Mouse (Mus musculus) liver, adult 2 months (tissue): ENCODE measurements around the gene Zfp865. TPM values are rescaled to one million over a fixed set of nuclear protein-coding genes. Genes with fewer than 3 reads are reported as not detected.

Experiments used
- DNase-seq: peaks from one replicate; pipeline ENCODE4 v3.0.0-alpha.2; 2011; ENCODE audit warnings: low read depth, low spot score; ENCODE audit errors: extremely low read depth
- H3K27ac ChIP-seq: fragments of 200-500 bp; replicated peaks from 2 replicates; pipeline ENCODE4 v1.5.1; 2012; ENCODE audit warnings: low read depth, mild to moderate bottlenecking, control low read depth, inconsistent platforms, low read length; ENCODE audit not compliant: insufficient read depth
- H3K27me3 ChIP-seq: fragments of 200-500 bp; 2 replicates; pipeline ENCODE4 v1.6.1; 2012; ENCODE audit warnings: mild to moderate bottlenecking, moderate library complexity, low read length, inconsistent platforms; ENCODE audit not compliant: control insufficient read depth, insufficient read depth
- H3K36me3 ChIP-seq: fragments of 200-500 bp; 2 replicates; pipeline ENCODE4 v1.6.1; 2012; ENCODE audit warnings: low read length, inconsistent platforms; ENCODE audit not compliant: control insufficient read depth, insufficient read depth
- H3K4me1 ChIP-seq: fragments of 200-500 bp; 2 replicates; pipeline ENCODE4 v1.6.1; 2011; ENCODE audit warnings: low read length; ENCODE audit not compliant: control insufficient read depth, insufficient read depth
- H3K4me3 ChIP-seq: fragments of 200-500 bp; 2 replicates; pipeline ENCODE4 v1.5.1; 2011; ENCODE audit warnings: low read depth, mild to moderate bottlenecking, control low read depth, low read length, moderate library complexity; ENCODE audit not compliant: insufficient read depth
- H3K79me2 ChIP-seq: fragments of 200-500 bp; 2 replicates; pipeline ENCODE4 v1.6.1; 2012; ENCODE audit warnings: inconsistent platforms, mild to moderate bottlenecking, low read length, moderate library complexity; ENCODE audit not compliant: control insufficient read depth, insufficient read depth
- H3K9ac ChIP-seq: fragments of 200-500 bp; 2 replicates; pipeline ENCODE4 v1.6.1; 2012; ENCODE audit warnings: low read depth, mild to moderate bottlenecking, control low read depth, inconsistent platforms, low read length
- CTCF ChIP-seq: fragments of 200-500 bp; IDR thresholded peaks from 2 replicates; pipeline ENCODE4 v1.5.1; 2011; ENCODE audit warnings: low read depth, low read length, control low read depth
- POLR2A ChIP-seq: fragments of 200-500 bp; IDR thresholded peaks from 2 replicates; pipeline ENCODE4 v1.6.1; 2011; ENCODE audit warnings: low read length, control low read depth; ENCODE audit not compliant: insufficient read depth; ENCODE audit errors: extremely low read depth
- WGBS: fragments of 180-500 bp; shearing (Covaris S2); methylation state at CpG from one replicate; pipeline ENCODE4 v1.1.7; 2018; 5-methylcytosine and 5-hydroxymethylcytosine counted together
- polyA plus RNA-seq: library from polyadenylated mRNA; depleted of rRNA; stranded (reverse); fragments of >200 nt; gene quantifications from 2 replicates; pipeline ENCODE4 v1.2.3, GENCODE M21; 2012; rRNA removed
- total RNA-seq: library from RNA; depleted of rRNA; stranded (reverse); fragments of >200 nt; gene quantifications from 2 replicates; pipeline ENCODE4 v1.2.3, GENCODE M21; 2014; rRNA removed

The Zfp865 gene
- total RNA-seq (4.1 and 4.3 TPM in 2 replicates), polyA plus RNA-seq (11.2 and 14.6 TPM in 2 replicates)

- Histone ChIP-seq H3K27ac (peak within 1 kb of the TSS; percentile 82), H3K36me3 (peaks cover 4% of the 10 kb centered on the region; the same call in 1 of the 2 replicates), H3K27me3 (no peaks in the 10 kb centered on the region), H3K79me2 (peaks cover 20% of the 10 kb centered on the region; the same call in 1 of the 2 replicates), H3K9ac (peak within 1 kb of the TSS; percentile 78), H3K4me1 (peaks cover 12% of the 10 kb centered on the region), H3K4me3 (peak within 1 kb of the TSS; percentile 66)
- TF ChIP-seq CTCF = no peak
- TF ChIP-seq POLR2A = peak; percentile 45
- DNase-seq = peak; percentile 94
- under 1% methylated on average over 49 of the region's 49 CpGs for WGBS
Observed at GRCm38 (mm10) chr7:5020000-5020681, at the start of gene Zfp865, which contains the start of gene Ccdc106. Gene Zfp865, plus strand, starts transcription at chr7:5020376. Gene Ccdc106, plus strand, starts transcription at chr7:5020553.

DNA sequence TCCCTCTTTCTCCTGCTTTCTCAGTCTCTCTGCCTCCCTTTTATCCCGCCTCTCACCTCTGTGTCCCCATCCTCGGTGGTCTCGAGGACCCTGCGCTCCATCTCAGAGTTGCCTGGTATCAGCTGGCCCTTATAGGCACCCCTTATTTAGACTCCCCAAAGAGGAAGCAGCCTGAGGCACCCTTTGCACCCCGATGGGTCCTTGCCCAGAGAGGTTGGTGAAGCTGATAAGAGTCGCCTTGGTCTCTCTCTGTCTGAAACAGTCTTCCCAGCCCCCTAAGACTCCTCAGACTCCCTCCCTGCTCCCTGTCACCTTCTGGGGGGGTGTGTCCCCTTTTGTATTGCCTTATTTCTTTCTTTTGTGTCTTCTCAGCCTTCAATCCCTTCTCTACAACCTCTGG lies 49.1 kb upstream of the Zfp865 start, which contains the start of gene Sbk3:
Gene Sbk3 (minus strand): TSS at position 101 of the 400 bp plus-strand sequence.
- no peak within 1 kb of the TSS for H3K27ac ChIP-seq
- DNase-seq = no peak
- no peaks in the 10 kb centered on the region for H3K4me1 ChIP-seq
- H3K4me3 ChIP-seq = no peak within 1 kb of the TSS
- H3K79me2 ChIP-seq = no peaks in the 10 kb centered on the region
- 47% methylated on average over 6 of the region's 6 CpGs for WGBS
- TF ChIP-seq POLR2A (no peak), CTCF (no peak)
- H3K9ac ChIP-seq = no peak within 1 kb of the TSS
- H3K27me3 ChIP-seq = no peaks in the 10 kb centered on the region
- H3K36me3 ChIP-seq = no peaks in the 10 kb centered on the region

DNA sequence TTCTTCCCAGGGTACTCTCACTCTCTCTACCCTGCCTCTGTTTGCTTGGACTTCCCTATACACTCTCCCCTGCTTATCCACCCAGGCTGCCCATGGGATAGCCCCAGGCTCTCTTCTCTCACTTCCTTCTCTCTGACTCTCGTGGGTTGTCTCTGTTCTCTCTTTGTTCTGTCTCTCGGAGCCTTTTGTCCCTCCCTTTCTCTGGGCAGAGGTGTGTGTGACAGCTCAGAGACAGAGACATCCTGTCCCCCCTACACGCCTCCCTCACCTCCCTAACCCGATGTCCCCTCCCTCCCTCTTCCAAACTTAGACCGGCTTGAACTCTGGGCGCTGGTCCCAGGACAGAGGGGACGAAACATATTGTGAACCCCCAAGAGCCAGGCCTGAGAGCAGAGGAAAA lies 48.5 kb upstream of the Zfp865 start:
- Histone ChIP-seq H3K4me1 (no peaks in the 10 kb centered on the region), H3K36me3 (no peaks in the 10 kb centered on the region), H3K9ac (no peak overlapping the region), H3K79me2 (no peaks in the 10 kb centered on the region), H3K27ac (no peak overlapping the region), H3K27me3 (no peaks in the 10 kb centered on the region), H3K4me3 (no peak overlapping the region)
- DNase-seq = no peak
- WGBS = 58% methylated on average over 7 of the region's 7 CpGs
- TF ChIP-seq POLR2A = no peak
- no peak for TF ChIP-seq CTCF

DNA sequence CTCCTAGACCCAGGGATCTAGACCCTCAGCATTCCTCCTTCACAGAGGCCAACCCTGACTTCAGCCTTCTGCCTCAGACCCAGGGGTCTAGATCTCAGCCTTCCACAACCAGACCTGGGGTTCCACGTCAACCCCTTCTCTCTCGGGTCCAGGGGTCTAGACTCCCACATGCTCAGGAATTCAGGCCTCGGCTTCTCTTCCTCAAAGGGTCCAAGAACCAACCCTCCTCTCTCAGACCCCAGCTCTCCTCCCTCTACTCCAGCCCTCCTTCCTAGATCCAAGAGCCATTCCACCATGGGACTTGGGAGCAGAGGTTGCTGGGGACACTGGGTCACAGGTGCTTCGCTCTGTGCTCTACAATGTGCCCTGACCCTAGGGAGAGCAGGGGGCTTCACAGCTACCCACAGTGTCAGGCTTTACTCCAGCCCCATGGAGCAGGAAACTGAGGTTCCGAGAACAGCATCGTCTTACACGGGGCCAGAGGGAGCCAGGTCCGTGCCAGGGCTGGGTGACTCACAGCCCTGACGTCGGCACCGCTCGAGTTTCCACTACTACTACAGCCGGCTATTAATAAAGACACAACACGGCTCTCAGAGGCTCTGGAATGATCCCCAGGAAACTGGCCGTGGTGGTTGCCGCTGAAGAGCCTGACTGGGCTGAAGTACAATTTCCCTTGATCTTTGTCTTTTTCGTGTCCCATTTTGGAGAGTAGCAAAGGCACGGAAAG lies 47.7 kb upstream of the Zfp865 start:
- Histone ChIP-seq H3K9ac (no peak overlapping the region), H3K4me1 (no peaks in the 10 kb centered on the region), H3K79me2 (no peaks in the 10 kb centered on the region), H3K27ac (no peak overlapping the region), H3K36me3 (no peaks in the 10 kb centered on the region), H3K27me3 (no peaks in the 10 kb centered on the region), H3K4me3 (no peak overlapping the region)
- DNase-seq = no peak
- no peak for TF ChIP-seq CTCF
- no peak for TF ChIP-seq POLR2A
- WGBS = 74% methylated on average over 18 of the region's 18 CpGs

GRCm38 (mm10) chr7:4975455-4975854 lies 44.7 kb upstream of the Zfp865 start:
- no peak for TF ChIP-seq CTCF

GRCm38 (mm10) chr7:4976832-4977231 lies 43.3 kb upstream of the Zfp865 start:
- Histone ChIP-seq H3K36me3 (no peaks in the 10 kb centered on the region), H3K79me2 (no peaks in the 10 kb centered on the region), H3K27ac (no peak overlapping the region), H3K9ac (no peak overlapping the region), H3K4me1 (no peaks in the 10 kb centered on the region), H3K4me3 (no peak overlapping the region), H3K27me3 (no peaks in the 10 kb centered on the region)
- no peak for DNase-seq
- TF ChIP-seq POLR2A (no peak), CTCF (peak; percentile 20; the same call in 1 of the 2 replicates)
- WGBS = 92% methylated on average over 7 of the region's 7 CpGs

More at GRCm38 (mm10) chr7:4975455-4975854, 44.7 kb upstream of the Zfp865 start:
- no peaks in the 10 kb centered on the region for H3K27me3 ChIP-seq
- WGBS = 40% methylated on average over 4 of the region's 4 CpGs
- no peak for DNase-seq
- no peaks in the 10 kb centered on the region for H3K79me2 ChIP-seq
- no peak overlapping the region for H3K4me3 ChIP-seq
- no peaks in the 10 kb centered on the region for H3K4me1 ChIP-seq
- H3K9ac ChIP-seq = no peak overlapping the region
- H3K36me3 ChIP-seq = no peaks in the 10 kb centered on the region
- H3K27ac ChIP-seq = no peak overlapping the region
